Mouse (Mus musculus) ovary, postnatal 14 days (tissue): Measurements from ENCODE around the gene Gfap.
A peak's percentile ranks its signal among the peaks of the same experiment; 100 is the strongest.

Source experiments
- DNase-seq: peaks from one replicate; pipeline ENCODE4 v3.0.0; 2022; ENCODE audit warnings: low spot score

The Gfap gene

GRCm38 (mm10) chr11:102900763-102901162, at the start of gene Gfap:
Gene Gfap, minus strand, starts transcription at chr11:102900912.
- peak; percentile 84 for DNase-seq

GRCm38 (mm10) chr11:102948043-102948961, 47.6 kb upstream of the Gfap start:
- no peak for DNase-seq

GRCm38 (mm10) chr11:102946992-102947343, 46.3 kb upstream of the Gfap start:
- no peak for DNase-seq

GRCm38 (mm10) chr11:102946265-102946991, 45.7 kb upstream of the Gfap start, which contains the start of gene C1ql1:
Gene C1ql1, minus strand, starts transcription at chr11:102946688.
- peak; percentile 73 for DNase-seq

- DNase-seq, result no peak
Measured at GRCm38 (mm10) chr11:102945306-102946264, 44.9 kb upstream of the Gfap start.

GRCm38 (mm10) chr11:102941236-102941635, 40.5 kb upstream of the Gfap start:
- DNase-seq, result no peak

- DNase-seq, result no peak
Measured at GRCm38 (mm10) chr11:102939024-102939675, 38.4 kb upstream of the Gfap start.

- no peak for DNase-seq
Measured at GRCm38 (mm10) chr11:102937529-102938182, 36.9 kb upstream of the Gfap start.

GRCm38 (mm10) chr11:102936272-102936671, 35.6 kb upstream of the Gfap start:
- no peak for DNase-seq

GRCm38 (mm10) chr11:102930672-102931071, 30.0 kb upstream of the Gfap start:
- DNase-seq, result no peak

GRCm38 (mm10) chr11:102925351-102925717, 24.6 kb upstream of the Gfap start:
- no peak for DNase-seq

- DNase-seq, result peak; percentile 85
Measured at GRCm38 (mm10) chr11:102924557-102925350, 24.0 kb upstream of the Gfap start, which contains the start of gene Kif18b. Gene Kif18b, minus strand, starts transcription at chr11:102925124.

GRCm38 (mm10) chr11:102921491-102921890, 20.8 kb upstream of the Gfap start:
- no peak for DNase-seq

- DNase-seq, result no peak
Measured at GRCm38 (mm10) chr11:102918077-102918476, 17.4 kb upstream of the Gfap start.

- no peak for DNase-seq
Measured at GRCm38 (mm10) chr11:102915380-102915779, 14.7 kb upstream of the Gfap start.

- DNase-seq, result no peak
Measured at GRCm38 (mm10) chr11:102911376-102911775, 10.7 kb upstream of the Gfap start.

- DNase-seq, result no peak
Measured at GRCm38 (mm10) chr11:102903654-102904053, 2.9 kb upstream of the Gfap start.

GRCm38 (mm10) chr11:102902107-102902506, 1.4 kb upstream of the Gfap start:
- DNase-seq, result no peak

- DNase-seq, result no peak
Measured at GRCm38 (mm10) chr11:102901199-102901598, 487 bp upstream of the Gfap start.

- no peak for DNase-seq
Measured at GRCm38 (mm10) chr11:102898408-102898807, 2.3 kb downstream of the Gfap start.
